Mouse (Mus musculus) hindbrain, embryonic 16.5 days (tissue): ENCODE measurements at regions not wholly inside any gene's neighbourhood (a gene's known extent, or its start where the extent isn't known, plus 50 kb on each side); places are given as distances from the start of the nearest gene placed in this dataset.

Experiments
- ATAC-seq: fragments of 200-750 bp; cut with Nextera tagmentation; 2 replicates; pipeline ENCODE4 v1.8.0; 2017; ENCODE audit warnings: moderate TSS enrichment, moderate library complexity
- H3K27ac ChIP-seq: fragments of 300-500 bp; sonication (generic); 2 replicates; pipeline ENCODE4 v1.5.1; 2014; ENCODE audit warnings: low read depth, mild to moderate bottlenecking, control low read depth, low read length, moderate library complexity
- H3K27me3 ChIP-seq: fragments of 300-500 bp; sonication (generic); replicated peaks from 2 replicates; pipeline ENCODE4 v1.6.1; 2014; ENCODE audit warnings: low read length; ENCODE audit not compliant: control insufficient read depth, insufficient read depth
- H3K36me3 ChIP-seq: fragments of 300-500 bp; sonication (generic); 2 replicates; pipeline ENCODE4 v1.6.1; 2014; ENCODE audit warnings: mild to moderate bottlenecking, low read length, moderate library complexity, mixed read lengths; ENCODE audit not compliant: control insufficient read depth, insufficient read depth
- H3K4me1 ChIP-seq: fragments of 300-500 bp; sonication (generic); 2 replicates; pipeline ENCODE4 v1.6.1; 2014; ENCODE audit warnings: low read depth, low read length; ENCODE audit not compliant: control insufficient read depth, insufficient read depth
- H3K4me2 ChIP-seq: fragments of 300-500 bp; sonication (generic); 2 replicates; pipeline ENCODE4 v1.6.1; 2014; ENCODE audit warnings: mild to moderate bottlenecking, low read length, control low read depth, moderate library complexity
- H3K4me3 ChIP-seq: fragments of 300-500 bp; sonication (generic); 2 replicates; pipeline ENCODE4 v1.5.1; 2014; ENCODE audit warnings: mild to moderate bottlenecking, low read length, control low read depth, moderate library complexity
- H3K9ac ChIP-seq: fragments of 300-500 bp; sonication (generic); 2 replicates; pipeline ENCODE4 v1.6.1; 2014; ENCODE audit warnings: low read depth, mild to moderate bottlenecking, control low read depth, low read length, moderate library complexity
- H3K9me3 ChIP-seq: fragments of 300-500 bp; sonication (generic); 2 replicates; pipeline ENCODE4 v1.6.1; 2014; ENCODE audit warnings: mild to moderate bottlenecking, low read length, moderate library complexity; ENCODE audit not compliant: control insufficient read depth
- WGBS: fragments of 180-500 bp; shearing (Covaris S2); extraction: QIAGEN DNeasy Blood & Tissue Kit; methylation state at CpG from one replicate; pipeline ENCODE4 v1.1.7; 2014; 5-methylcytosine and 5-hydroxymethylcytosine counted together

DNA sequence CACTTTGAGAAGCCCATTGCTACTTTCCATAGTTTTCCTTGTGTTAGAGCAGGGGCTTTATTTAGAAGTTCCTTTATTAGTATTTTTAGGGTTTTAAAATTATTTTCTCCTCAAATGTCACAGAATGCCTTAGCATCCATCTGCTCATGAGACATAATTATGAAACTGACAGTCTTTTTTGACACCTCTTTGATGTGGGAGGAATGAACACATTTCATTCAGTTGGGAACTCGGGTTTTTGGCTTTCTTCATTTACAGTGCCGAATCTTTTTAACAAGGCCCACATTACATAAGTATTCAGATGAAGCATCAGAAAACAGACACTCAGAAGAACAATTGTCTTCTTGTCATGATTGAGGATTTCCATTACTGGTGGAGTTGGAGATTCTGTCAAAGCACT is 843.6 kb downstream of the Lrrtm4 start:
- no peaks in the 10 kb centered on the region for H3K4me1 ChIP-seq
- H3K27me3 ChIP-seq: no peaks in the 10 kb centered on the region
- H3K9ac ChIP-seq: no peak overlapping the region
- ATAC-seq: no peak
- H3K4me2 ChIP-seq: no peak overlapping the region
- H3K4me3 ChIP-seq: no peak overlapping the region
- H3K27ac ChIP-seq: no peak overlapping the region
- WGBS: 88% methylated on average over 2 of the region's 2 CpGs
- no peaks in the 10 kb centered on the region for H3K9me3 ChIP-seq
- H3K36me3 ChIP-seq: no peaks in the 10 kb centered on the region

DNA sequence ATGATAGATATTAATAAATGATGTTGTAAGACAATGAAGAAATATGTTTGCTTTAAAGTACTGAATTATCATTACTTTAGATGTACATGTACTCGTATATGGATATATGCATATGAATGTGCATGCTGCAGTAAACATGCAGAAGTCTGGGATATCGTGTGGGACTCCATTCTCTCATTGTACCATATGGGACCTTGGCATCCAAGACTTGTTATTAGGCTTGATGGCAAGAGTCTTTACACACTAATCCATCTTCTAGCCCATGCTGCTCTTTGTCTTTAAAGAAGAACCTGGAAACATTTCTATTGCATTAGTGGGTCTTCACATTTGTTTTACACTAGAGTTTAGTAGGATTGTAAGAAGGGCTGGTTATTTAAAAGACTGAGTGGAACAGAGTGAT is 844.1 kb downstream of the Lrrtm4 start:
- Histone ChIP-seq H3K9me3 (no peaks in the 10 kb centered on the region), H3K4me1 (no peaks in the 10 kb centered on the region), H3K9ac (no peak overlapping the region), H3K27ac (no peak overlapping the region), H3K36me3 (no peaks in the 10 kb centered on the region), H3K4me3 (no peak overlapping the region), H3K27me3 (no peaks in the 10 kb centered on the region), H3K4me2 (no peak overlapping the region)
- ATAC-seq: no peak
- WGBS: 84% methylated on average over 2 of the region's 2 CpGs

GRCm38 (mm10) chr6:80865809-80866603 is 847.3 kb downstream of the Lrrtm4 start:
- H3K9me3 ChIP-seq: no peaks in the 10 kb centered on the region
- H3K27me3 ChIP-seq: no peaks in the 10 kb centered on the region
- H3K27ac ChIP-seq: no peak overlapping the region
- H3K4me2 ChIP-seq: no peak overlapping the region
- no peaks in the 10 kb centered on the region for H3K36me3 ChIP-seq
- no peak for ATAC-seq
- no peak overlapping the region for H3K4me3 ChIP-seq
- 80% methylated on average over 6 of the region's 6 CpGs for WGBS
- H3K9ac ChIP-seq: no peak overlapping the region
- H3K4me1 ChIP-seq: no peaks in the 10 kb centered on the region

DNA sequence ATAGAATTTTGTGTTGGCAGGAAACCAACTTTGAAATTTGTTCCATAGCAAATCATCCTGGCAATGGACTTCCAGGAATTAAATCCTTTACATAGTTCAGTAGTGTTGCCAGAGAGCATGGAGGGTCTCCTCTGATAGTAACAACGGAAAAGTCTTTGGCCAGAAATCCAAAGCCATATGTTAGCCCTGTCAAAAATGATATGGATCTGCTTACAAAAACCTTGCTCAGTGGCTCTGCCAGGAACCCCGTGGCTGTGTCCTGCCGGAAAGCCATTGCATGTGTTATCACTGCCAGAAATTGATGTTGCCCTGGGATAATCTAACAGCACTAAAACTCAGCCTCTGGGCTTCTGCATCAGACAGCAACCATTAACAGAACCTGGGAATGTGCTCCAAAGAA is 866.7 kb downstream of the Lrrtm4 start:
- no peaks in the 10 kb centered on the region for H3K9me3 ChIP-seq
- peak; percentile 92 for ATAC-seq
- WGBS: 59% methylated on average over 3 of the region's 3 CpGs

GRCm38 (mm10) chr6:80905220-80905619 is 886.5 kb downstream of the Lrrtm4 start:
- Histone ChIP-seq H3K4me2 (no peak overlapping the region), H3K4me1 (no peaks in the 10 kb centered on the region), H3K36me3 (no peaks in the 10 kb centered on the region), H3K27ac (no peak overlapping the region), H3K27me3 (no peaks in the 10 kb centered on the region), H3K4me3 (no peak overlapping the region), H3K9ac (no peak overlapping the region), H3K9me3 (no peaks in the 10 kb centered on the region)
- 96% methylated on average over 2 of the region's 2 CpGs for WGBS
- ATAC-seq: no peak

More for the DNA sequence above, 866.7 kb downstream of the Lrrtm4 start:
- H3K4me3 ChIP-seq: no peak overlapping the region
- no peaks in the 10 kb centered on the region for H3K36me3 ChIP-seq
- no peak overlapping the region for H3K27ac ChIP-seq
- no peaks in the 10 kb centered on the region for H3K4me1 ChIP-seq
- H3K4me2 ChIP-seq: no peak overlapping the region
- H3K27me3 ChIP-seq: no peaks in the 10 kb centered on the region
- H3K9ac ChIP-seq: no peak overlapping the region

DNA sequence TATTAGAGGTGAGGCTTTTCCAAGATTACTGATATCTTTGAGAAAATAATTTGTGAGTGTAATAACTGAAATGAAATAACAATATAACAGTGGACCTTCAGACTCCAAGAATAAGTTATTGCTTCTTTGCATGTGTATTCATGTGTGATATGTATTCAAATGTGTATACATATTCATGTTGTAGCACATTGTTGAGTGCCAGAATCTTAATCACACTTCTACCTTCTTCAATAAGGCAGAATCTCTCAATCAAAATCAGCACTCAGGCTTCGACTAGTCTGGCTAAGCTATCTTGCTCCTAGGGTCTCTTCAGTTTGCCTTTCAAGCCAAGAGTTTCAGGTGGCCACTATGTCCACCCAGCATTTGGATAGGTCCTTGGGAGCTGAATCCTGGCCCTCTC is 911.1 kb downstream of the Lrrtm4 start:
- WGBS: 68% methylated on average over 1 of the region's 1 CpGs
- no peak overlapping the region for H3K27ac ChIP-seq

DNA sequence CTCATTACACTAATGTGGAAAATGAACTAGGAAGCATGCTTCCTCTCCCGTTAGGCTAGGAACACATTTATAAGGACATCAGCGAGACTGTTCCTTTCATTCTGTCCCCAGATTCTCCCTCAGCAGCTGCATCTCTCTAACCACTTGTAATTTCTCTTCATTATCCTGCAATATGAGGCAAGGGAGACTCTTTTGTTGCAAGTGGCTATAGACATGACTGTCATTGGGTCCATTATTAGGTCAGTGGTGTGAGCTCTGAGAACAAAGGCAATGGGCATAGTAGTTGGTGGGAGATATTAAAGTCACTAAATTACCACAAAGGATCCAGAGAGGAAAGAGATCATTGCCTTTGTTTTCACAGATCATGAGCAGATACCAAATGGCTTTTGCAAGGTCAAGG is 948.3 kb upstream of the Gcfc2 start:
- Histone ChIP-seq H3K4me2 (no peak overlapping the region), H3K4me3 (no peak overlapping the region), H3K27ac (no peak overlapping the region), H3K27me3 (no peaks in the 10 kb centered on the region), H3K4me1 (no peaks in the 10 kb centered on the region), H3K36me3 (no peaks in the 10 kb centered on the region), H3K9me3 (no peaks in the 10 kb centered on the region), H3K9ac (no peak overlapping the region)
- 0 out of 2 replicates have a peak, but pooled peaks have one; percentile 42 for ATAC-seq
- 64% methylated on average over 2 of the region's 2 CpGs for WGBS

More for the DNA sequence above, 911.1 kb downstream of the Lrrtm4 start:
- H3K27me3 ChIP-seq: no peaks in the 10 kb centered on the region
- H3K4me1 ChIP-seq: no peaks in the 10 kb centered on the region
- H3K9me3 ChIP-seq: no peaks in the 10 kb centered on the region
- no peak overlapping the region for H3K9ac ChIP-seq
- no peak for ATAC-seq
- no peaks in the 10 kb centered on the region for H3K36me3 ChIP-seq
- H3K4me3 ChIP-seq: no peak overlapping the region
- H3K4me2 ChIP-seq: no peak overlapping the region

GRCm38 (mm10) chr6:80993511-80993910 is 930.0 kb upstream of the Gcfc2 start:
- Histone ChIP-seq H3K9me3 (no peaks in the 10 kb centered on the region), H3K4me2 (no peak overlapping the region), H3K27me3 (no peaks in the 10 kb centered on the region), H3K4me3 (no peak overlapping the region), H3K9ac (no peak overlapping the region), H3K4me1 (no peaks in the 10 kb centered on the region), H3K27ac (no peak overlapping the region), H3K36me3 (no peaks in the 10 kb centered on the region)
- no peak for ATAC-seq
- WGBS: 67% methylated on average over 3 of the region's 3 CpGs

- H3K9me3 ChIP-seq: no peaks in the 10 kb centered on the region
- no peaks in the 10 kb centered on the region for H3K27me3 ChIP-seq
- H3K9ac ChIP-seq: no peak overlapping the region
- no peak overlapping the region for H3K4me2 ChIP-seq
- no peak for ATAC-seq
- 93% methylated on average over 3 of the region's 3 CpGs for WGBS
- H3K4me1 ChIP-seq: no peaks in the 10 kb centered on the region
- no peak overlapping the region for H3K27ac ChIP-seq
- H3K4me3 ChIP-seq: no peak overlapping the region
- H3K36me3 ChIP-seq: no peaks in the 10 kb centered on the region
These were observed 898.9 kb upstream of the Gcfc2 start for GRCm38 (mm10) chr6:81024531-81024930.
